Mouse (Mus musculus): Measurements from ENCODE around the gene Sphk1. TPM values are rescaled to one million over a fixed set of nuclear protein-coding genes. Genes with fewer than 3 reads are reported as not detected.
A peak's percentile ranks its signal among the peaks of the same experiment; 100 is the strongest.

The Sphk1 gene
- total RNA-seq, 2 experiments from 2014 or later = 6.1 to 6.8 TPM

DNA sequence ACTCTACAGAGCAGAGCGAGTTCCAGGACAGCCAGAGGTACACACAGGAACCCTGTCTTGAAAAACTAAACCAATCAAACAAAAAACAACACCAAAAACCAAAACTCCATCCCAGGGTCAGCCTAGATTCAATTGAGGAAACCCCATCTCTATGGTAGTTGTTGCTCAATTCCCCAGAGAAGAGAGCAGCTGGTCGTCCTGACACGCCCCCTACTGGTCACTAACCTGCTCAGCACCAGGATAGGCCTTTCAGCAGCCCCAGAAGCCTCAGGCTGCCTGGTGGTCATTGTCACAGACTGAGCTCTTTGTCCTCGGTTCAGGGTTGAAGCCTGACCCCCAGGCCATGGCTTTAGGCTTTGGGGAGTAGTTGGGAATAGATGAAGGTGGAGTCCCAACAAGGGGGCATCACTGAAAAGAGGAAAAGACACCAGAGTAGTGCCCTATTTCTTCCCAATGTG, 36.9 kb upstream of the Sphk1 start, which contains the start of gene Prpsap1:
Gene Prpsap1 (minus strand): TSS at position 408 of the 458 bp plus-strand sequence.
- TF ChIP-seq CTCF (IDR thresholded peaks at IDR 0.05) = peak; percentile 69
- Histone ChIP-seq H3K27ac (peak within 1 kb of the TSS; percentile 62), H3K4me3 (no peak within 1 kb of the TSS)
- peak in 1 of 2 experiments; percentile 27 for DNase-seq (ENCODE audit: extremely low spot score in 1 of 2, low spot score in 2 of 2)
- intact Hi-C loops (cut with DNase I) = no loop called here

DNA sequence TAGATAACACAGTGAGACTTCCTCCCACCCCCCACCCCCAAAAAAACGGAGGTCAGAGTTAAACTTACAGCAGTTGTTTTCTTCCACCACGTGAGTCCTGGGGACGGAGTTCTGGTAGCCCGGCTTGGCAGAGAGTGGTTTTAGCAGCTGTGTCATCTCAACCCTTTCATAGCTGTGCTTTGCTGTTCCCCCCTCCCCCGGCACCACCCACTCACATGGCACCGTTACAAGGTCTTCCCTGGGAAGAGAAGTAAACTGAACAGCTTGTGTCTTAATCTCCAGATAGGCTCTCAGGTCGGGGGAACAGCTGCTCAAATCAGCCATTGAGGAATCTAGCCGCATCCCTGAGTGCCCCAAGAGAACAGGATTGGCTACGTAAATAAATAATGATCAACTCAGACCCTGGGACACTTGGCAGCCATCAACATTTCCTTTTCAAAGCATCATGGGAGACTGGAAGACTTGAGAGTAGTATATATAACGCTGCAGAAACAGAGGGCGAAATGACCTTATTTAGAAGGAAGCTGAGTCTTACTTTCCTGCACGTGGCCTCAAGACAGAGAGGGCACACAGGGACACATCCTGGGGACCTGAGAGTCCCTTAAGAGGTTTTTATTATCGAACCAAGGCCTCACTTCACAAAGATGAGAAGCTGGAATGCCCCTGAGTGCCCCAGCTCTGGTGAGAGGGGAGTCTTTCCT, 36.1 kb upstream of the Sphk1 start:
- no peak for TF ChIP-seq CTCF (IDR thresholded peaks at IDR 0.05)
- peak overlapping the region; percentile 62 for H3K27ac ChIP-seq
- no peak overlapping the region for H3K4me3 ChIP-seq
- peak; percentile 60 to 72 for DNase-seq (ENCODE audit: extremely low spot score in 1 of 2, low spot score in 2 of 2)
- intact Hi-C loops (cut with DNase I) = no loop called here

DNA sequence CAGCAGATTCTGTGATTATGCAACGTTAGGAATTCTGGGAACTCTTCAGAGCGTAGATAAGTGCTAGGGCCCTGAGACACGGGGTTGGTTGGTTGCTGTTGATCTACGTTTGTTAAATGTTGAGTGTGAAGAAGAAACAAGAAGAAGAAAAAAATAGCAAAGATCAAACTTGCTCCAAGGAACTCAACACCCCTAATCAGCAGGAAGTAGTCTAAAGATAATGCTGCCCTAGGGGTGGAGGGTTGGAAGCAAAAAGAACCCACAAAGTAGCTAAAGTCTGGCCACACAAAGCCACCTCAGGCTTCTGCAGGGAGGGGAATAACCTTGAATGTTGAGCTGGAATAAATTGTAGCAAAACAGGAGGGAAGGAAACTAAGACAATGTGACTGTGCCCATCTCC, 33.4 kb upstream of the Sphk1 start:
- TF ChIP-seq CTCF (IDR thresholded peaks at IDR 0.05) = no peak
- no peak overlapping the region for H3K4me3 ChIP-seq
- no peak overlapping the region for H3K27ac ChIP-seq
- intact Hi-C loops (cut with DNase I) = no loop called here
- DNase-seq (ENCODE audit: extremely low spot score in 1 of 2, low spot score in 2 of 2) = no peak

DNA sequence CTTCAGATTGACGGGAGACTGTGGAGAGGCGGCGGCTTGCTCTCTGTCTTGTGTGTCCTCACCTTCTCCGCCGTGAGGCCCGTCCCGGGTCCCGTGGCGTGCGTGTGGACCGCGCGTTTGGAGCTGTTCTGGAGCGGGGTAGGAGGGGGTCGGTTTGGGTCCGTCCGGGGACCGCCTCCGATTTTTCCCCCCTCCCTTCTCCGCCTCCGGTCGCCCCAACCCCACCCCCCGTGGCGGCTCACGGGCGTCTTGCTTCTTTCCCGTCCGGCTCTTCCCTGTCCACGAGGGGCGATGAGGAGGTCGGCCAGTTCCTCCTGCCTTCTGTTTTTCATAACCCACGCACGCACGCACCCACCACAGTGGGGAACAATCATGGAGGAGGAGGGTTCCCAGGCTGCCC, 32.1 kb upstream of the Sphk1 start:
- H3K4me3 ChIP-seq = no peak overlapping the region
- intact Hi-C loops (cut with DNase I) = no loop called here
- no peak for TF ChIP-seq CTCF (IDR thresholded peaks at IDR 0.05)

DNA sequence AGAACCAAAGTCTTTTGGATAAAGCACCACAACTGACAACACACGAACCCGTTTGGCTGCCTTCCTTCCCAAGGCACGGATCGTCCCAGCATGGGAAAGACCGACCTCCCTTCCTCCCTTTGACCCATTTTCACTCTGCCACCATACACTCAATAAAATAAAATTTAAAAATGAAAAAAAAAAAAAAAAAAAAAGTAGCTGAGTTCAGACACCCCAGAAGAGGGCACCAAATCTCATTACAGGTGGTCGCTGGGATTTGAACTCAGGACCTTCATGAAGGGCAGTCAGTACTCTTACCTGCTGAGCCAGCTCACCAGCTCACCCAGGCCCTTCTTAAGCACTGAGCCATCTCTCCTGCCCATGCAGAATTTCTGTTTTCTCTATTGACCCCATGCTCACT, 31.7 kb upstream of the Sphk1 start:
- H3K27ac ChIP-seq = no peak overlapping the region
- no peak for DNase-seq (ENCODE audit: extremely low spot score in 1 of 2, low spot score in 2 of 2)
- intact Hi-C loops (cut with DNase I) = no loop called here
- no peak; the same call in 1 of the 2 replicates for TF ChIP-seq CTCF (IDR thresholded peaks at IDR 0.05)
- no peak overlapping the region for H3K4me3 ChIP-seq

More for the DNA sequence above, 32.1 kb upstream of the Sphk1 start:
- H3K27ac ChIP-seq = no peak overlapping the region
- no peak for DNase-seq (ENCODE audit: extremely low spot score in 1 of 2, low spot score in 2 of 2)

DNA sequence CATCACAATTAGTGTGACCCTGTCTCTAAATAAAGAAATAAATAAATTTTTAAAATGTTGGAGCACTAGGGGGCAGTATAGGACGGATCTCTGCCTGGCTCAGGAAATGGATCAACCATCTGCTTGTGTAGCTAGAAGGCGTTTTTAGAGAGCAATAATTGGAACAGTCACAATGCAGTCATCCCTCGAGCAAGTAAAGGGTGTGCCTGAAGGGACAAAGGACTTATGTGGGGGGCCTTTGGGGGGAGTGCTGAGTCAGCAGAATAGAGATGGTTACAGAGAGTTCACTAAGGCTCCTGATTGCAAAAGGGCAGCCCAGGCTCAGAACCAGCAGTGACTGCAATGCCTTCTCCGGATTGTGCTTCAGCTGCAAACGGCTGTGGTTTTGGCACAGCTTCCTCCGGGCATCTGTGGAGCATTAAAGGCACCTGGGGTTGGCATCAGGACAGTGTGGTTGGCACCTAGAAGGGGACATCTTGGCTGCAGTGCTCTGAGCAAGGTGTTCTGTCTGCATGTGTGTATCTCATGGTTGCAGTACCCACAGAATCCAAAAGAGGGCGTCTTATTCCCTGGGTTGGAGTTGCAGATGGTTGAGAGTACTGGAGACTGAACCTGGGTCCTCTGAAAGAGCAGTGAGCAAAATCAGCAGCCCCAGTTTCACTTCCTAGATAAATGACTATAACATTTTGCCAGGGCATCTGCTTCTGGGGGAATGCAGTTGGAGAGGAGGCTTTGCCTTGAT, 29.5 kb upstream of the Sphk1 start:
- Histone ChIP-seq H3K27ac (no peak overlapping the region), H3K4me3 (no peak overlapping the region)
- peak; percentile 56 for TF ChIP-seq CTCF (IDR thresholded peaks at IDR 0.05)
- no peak for DNase-seq (ENCODE audit: extremely low spot score in 1 of 2, low spot score in 2 of 2)
- intact Hi-C loops (cut with DNase I) = loop anchor here (1.0 to 10.0 kb wide), 3 partner anchors 33 to 304 kb away; no protein-coding TSS in a partner anchor

DNA sequence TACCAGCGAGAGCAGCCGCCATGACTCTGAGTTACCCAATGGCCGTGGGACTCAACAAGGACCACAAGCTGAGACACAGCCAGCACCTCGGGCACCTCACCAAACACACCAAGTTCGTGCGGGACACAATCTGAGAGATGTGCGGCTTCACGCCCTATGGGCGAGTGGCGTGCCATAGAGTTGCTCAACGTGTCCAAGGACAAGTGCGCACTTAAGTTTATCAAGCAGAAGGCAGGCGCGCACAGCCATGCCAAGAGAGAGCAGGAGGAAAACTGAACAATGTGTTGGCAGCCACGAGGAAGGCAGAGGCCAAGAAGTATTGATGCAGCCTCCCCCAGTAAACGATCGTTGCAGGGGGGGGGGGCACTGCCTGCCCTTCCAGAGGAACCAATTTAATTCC, 26.2 kb upstream of the Sphk1 start:
- Histone ChIP-seq H3K4me3 (no peak overlapping the region), H3K27ac (no peak overlapping the region)
- no peak for TF ChIP-seq CTCF (IDR thresholded peaks at IDR 0.05)
- DNase-seq (ENCODE audit: extremely low spot score in 1 of 2, low spot score in 2 of 2) = no peak
- intact Hi-C loops (cut with DNase I) = loop anchor here (10.0 kb wide), 1 partner anchor 300 kb away; no protein-coding TSS in a partner anchor

DNA sequence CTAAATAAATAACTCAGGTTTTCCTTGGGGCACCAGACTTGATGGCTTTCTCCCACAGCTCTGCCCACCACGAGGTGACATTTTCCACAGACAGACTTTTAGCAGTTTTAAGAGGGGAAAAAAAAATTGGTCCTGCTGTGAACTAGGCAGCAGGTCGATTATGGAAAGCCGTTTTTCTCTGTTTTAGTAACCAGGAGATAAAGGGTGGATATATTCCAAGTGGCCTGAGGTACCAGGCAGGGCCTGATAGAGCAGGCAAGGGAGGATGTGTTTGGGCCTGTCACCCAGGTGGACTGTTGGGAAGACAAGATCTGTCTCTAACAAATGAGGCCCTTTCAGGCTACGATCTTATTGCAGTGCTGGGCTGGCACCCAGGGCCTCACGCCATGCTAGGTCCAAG, 25.2 kb upstream of the Sphk1 start:
- Histone ChIP-seq H3K27ac (no peak overlapping the region), H3K4me3 (no peak overlapping the region)
- intact Hi-C loops (cut with DNase I) = loop anchor here (10.0 kb wide), 1 partner anchor 299 kb away; no protein-coding TSS in a partner anchor
- DNase-seq (ENCODE audit: extremely low spot score in 1 of 2, low spot score in 2 of 2) = no peak
- TF ChIP-seq CTCF (IDR thresholded peaks at IDR 0.05) = no peak

DNA sequence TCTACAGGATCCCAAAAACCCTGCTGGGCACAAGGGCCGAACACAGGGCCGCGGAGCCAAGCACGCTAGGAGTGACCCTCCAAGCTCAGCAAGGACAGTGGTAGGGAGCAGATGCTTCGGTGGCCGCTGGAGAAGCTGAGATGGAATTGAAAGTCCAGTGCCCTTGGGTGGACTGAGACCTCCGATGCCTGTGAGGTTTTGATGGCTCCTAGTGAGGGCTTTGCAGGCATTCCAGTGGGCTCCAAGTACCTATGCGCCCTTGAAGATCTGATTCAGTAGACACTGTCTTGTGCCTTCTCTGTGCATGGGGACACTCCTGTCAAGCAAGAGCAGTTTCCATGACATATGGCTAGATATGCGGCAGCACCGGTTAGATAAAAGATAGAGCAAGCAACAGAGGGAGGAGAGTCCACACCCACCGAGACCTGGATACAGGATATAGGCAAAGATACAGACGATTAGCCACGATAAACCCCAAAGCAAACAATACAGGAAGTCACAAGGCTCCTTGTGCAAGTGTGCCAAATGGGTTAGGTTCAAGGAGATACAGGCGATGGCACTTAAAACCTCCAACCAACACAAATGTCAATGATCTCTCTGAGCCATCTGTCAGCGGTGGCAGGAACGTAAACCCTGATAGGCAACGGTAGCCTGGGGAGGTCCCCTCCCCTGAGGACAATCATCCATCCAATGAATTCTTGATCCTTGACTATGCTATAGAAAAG, 24.4 kb upstream of the Sphk1 start:
- DNase-seq (ENCODE audit: extremely low spot score in 1 of 2, low spot score in 2 of 2) = no peak
- intact Hi-C loops (cut with DNase I) = loop anchor here (10.0 kb wide), 1 partner anchor 298 kb away; no protein-coding TSS in a partner anchor
- no peak overlapping the region for H3K4me3 ChIP-seq
- no peak for TF ChIP-seq CTCF (IDR thresholded peaks at IDR 0.05)
- no peak overlapping the region for H3K27ac ChIP-seq

DNA sequence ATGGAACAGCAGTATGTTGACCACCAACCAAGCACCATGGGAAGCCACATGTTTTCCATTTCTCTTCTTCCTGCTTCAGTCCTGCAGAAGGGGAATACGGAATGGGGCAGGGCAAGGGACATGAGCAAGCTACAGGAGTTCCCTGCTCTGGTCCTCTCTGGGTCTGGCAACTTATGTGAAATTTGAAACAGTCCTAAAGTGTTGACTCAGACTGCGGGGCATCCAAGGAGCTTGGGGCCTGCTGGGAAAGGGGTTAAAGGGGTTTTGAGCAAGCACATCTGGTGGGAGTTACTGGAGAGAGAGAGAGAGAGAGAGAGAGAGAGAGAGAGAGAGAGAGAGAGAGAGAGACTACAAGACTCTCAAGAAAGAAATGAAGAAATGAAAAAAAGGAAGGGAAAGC, 22.0 kb upstream of the Sphk1 start:
- TF ChIP-seq CTCF (IDR thresholded peaks at IDR 0.05) = no peak
- intact Hi-C loops (cut with DNase I) = loop anchor here (10.0 kb wide), 1 partner anchor 296 kb away; no protein-coding TSS in a partner anchor
- no peak for DNase-seq (ENCODE audit: extremely low spot score in 1 of 2, low spot score in 2 of 2)
- no peak overlapping the region for H3K4me3 ChIP-seq
- no peak overlapping the region for H3K27ac ChIP-seq

DNA sequence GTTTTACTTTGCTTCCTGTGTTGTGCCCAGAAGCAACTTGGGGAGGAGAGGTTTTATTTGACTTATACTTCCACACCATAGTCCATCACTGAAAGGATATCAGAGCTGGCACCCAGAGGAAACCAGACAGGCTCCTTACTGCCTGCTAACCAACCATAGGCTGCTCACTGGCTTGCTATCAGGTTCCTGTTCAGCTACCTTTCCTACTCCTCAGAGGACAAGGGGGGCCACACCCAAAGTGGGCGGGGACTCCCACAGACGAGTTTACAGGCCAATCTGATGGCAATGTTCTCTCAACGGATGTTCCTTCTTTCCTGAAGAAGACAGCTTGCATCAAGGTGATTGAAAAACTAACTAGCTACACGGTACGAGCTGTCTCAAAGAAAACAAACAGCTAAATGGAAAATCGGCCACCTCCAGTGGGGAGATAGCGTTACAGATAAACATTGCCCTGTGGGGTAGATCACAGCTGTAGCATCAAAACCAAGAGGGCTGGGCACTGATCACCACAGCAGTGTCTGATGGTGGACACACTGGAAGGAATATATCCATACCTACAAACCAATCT, 19.3 kb upstream of the Sphk1 start:
- no peak for DNase-seq (ENCODE audit: extremely low spot score in 1 of 2, low spot score in 2 of 2)
- Histone ChIP-seq H3K27ac (no peak overlapping the region), H3K4me3 (no peak overlapping the region)
- TF ChIP-seq CTCF (IDR thresholded peaks at IDR 0.05) = no peak
- intact Hi-C loops (cut with DNase I) = no loop called here
